Mouse (Mus musculus) CD4-positive, CD25-positive, alpha-beta regulatory T cell (primary cell): ENCODE measurements around the gene Slc22a3. TPM values are rescaled to one million over a fixed set of nuclear protein-coding genes. Genes with fewer than 3 reads are reported as not detected.

Source experiments
- polyA plus RNA-seq: library from polyadenylated mRNA; unstranded; fragments of 100-300 nt; shearing (Covaris generic); gene quantifications from one replicate; pipeline ENCODE4 v1.2.1, GENCODE M21; 2017

Gene Slc22a3
- not detected for polyA plus RNA-seq

GRCm38 (mm10) chr17:12507654-12508204, at the start of gene Slc22a3:
TSS of gene Slc22a3 (minus strand) at chr17:12507704.

GRCm38 (mm10) chr17:12377981-12378705, 129.4 kb downstream of the Slc22a3 start, which contains the start of gene Plg:
TSS of gene Plg (plus strand) at chr17:12378608.

Other genes with a start within 250 kb of the Slc22a3 start
- 42.7 TPM for gene Map3k4, start 188.9 kb downstream of the Slc22a3 start, polyA plus RNA-seq
- gene Plg, start 129.1 kb downstream of the Slc22a3 start, polyA plus RNA-seq = not detected
- 5.0 TPM for gene Slc22a2, start 76.4 kb upstream of the Slc22a3 start, polyA plus RNA-seq
- gene Slc22a1, start 168.1 kb upstream of the Slc22a3 start, polyA plus RNA-seq = 0.92 TPM